Mouse (Mus musculus) intestine, postnatal 0 days (tissue): ENCODE data around the gene Vipr1. TPM values are rescaled to one million over a fixed set of nuclear protein-coding genes. Genes with fewer than 3 reads are reported as not detected.
A peak's percentile ranks its signal among the peaks of the same experiment; 100 is the strongest.

ENCODE experiments used
- ATAC-seq: fragments of 200-750 bp; cut with Nextera tagmentation; 2 replicates; pipeline ENCODE4 v1.8.0; 2017; ENCODE audit warnings: mild to moderate bottlenecking, moderate TSS enrichment, moderate library complexity
- H3K27ac ChIP-seq: fragments of 300-500 bp; sonication (generic); 2 replicates; pipeline ENCODE4 v1.5.1; 2014; ENCODE audit warnings: mild to moderate bottlenecking, low read depth, low read length, moderate library complexity
- H3K27me3 ChIP-seq: fragments of 300-500 bp; sonication (generic); replicated peaks from 2 replicates; pipeline ENCODE4 v1.6.1; 2014; ENCODE audit warnings: low read length, mixed read lengths; ENCODE audit not compliant: control insufficient read depth, insufficient read depth
- H3K36me3 ChIP-seq: fragments of 300-500 bp; sonication (generic); 2 replicates; pipeline ENCODE4 v1.6.1; 2014; ENCODE audit warnings: mild to moderate bottlenecking, moderate library complexity; ENCODE audit not compliant: control insufficient read depth, insufficient read depth
- H3K4me1 ChIP-seq: fragments of 300-500 bp; sonication (generic); replicated peaks from 2 replicates; pipeline ENCODE4 v1.6.1; 2014; ENCODE audit warnings: antibody characterized with exemption, low read length, mixed read lengths; ENCODE audit not compliant: control insufficient read depth, insufficient read depth
- H3K4me2 ChIP-seq: fragments of 300-500 bp; sonication (generic); replicated peaks from 2 replicates; pipeline ENCODE4 v1.6.1; 2014; ENCODE audit warnings: low read depth, mild to moderate bottlenecking, moderate library complexity
- H3K4me3 ChIP-seq: fragments of 300-500 bp; sonication (generic); 2 replicates; pipeline ENCODE4 v1.5.1; 2014; ENCODE audit warnings: low read depth, low read length
- H3K9ac ChIP-seq: fragments of 300-500 bp; sonication (generic); 2 replicates; pipeline ENCODE4 v1.6.1; 2014; ENCODE audit warnings: mild to moderate bottlenecking, low read depth, low read length
- H3K9me3 ChIP-seq: fragments of 300-500 bp; sonication (generic); 2 replicates; pipeline ENCODE4 v1.6.1; 2016; ENCODE audit warnings: mixed run types; ENCODE audit not compliant: control insufficient read depth
- CTCF ChIP-seq: sonication (generic); IDR thresholded peaks from 2 replicates; pipeline ENCODE4 v1.5.1; 2016; ENCODE audit warnings: low read depth, mild to moderate bottlenecking, control low read depth, antibody characterized with exemption, moderate library complexity
- WGBS: fragments of 180-500 bp; shearing (Covaris S2); extraction: QIAGEN DNeasy Blood & Tissue Kit; methylation state at CpG from one replicate; pipeline ENCODE4 v1.1.7; 2014; 5-methylcytosine and 5-hydroxymethylcytosine counted together
- polyA plus RNA-seq: library from polyadenylated mRNA; unstranded; fragments of >200 nt; fragmentation: Nextera tagmentation; extraction: Ambion mirVana; gene quantifications from 2 replicates; pipeline ENCODE4 v1.2.1, GENCODE M21; 2015

The Vipr1 gene
- polyA plus RNA-seq, 1 experiment from 2014 or later = 22.8 TPM

DNA sequence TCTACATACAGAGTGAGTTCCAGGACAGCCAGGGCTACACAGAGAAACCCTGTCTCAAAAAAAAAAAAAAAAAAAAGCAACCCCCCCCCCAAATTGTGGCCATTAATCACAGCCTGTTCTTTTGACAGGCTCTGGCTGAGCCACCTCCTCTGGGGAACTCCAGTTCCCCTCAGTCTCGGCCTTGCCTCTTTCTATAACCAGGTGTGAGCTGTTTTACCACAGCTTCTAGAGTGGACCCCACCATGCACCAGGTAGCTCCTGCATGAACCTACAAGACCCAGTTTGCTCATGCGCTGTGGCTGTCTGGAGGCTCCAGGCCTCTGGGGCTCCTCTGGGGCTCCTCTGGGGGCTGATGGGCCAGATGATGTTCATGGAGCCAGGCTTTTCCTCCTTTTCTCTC is 33.0 kb downstream of the Vipr1 start:
- no peak overlapping the region for H3K4me2 ChIP-seq
- no peak overlapping the region for H3K9ac ChIP-seq
- H3K4me1 ChIP-seq = no peaks in the 10 kb centered on the region
- H3K9me3 ChIP-seq = no peaks in the 10 kb centered on the region
- TF ChIP-seq CTCF = no peak
- no peaks in the 10 kb centered on the region for H3K36me3 ChIP-seq
- no peak for ATAC-seq
- 85% methylated on average over 2 of the region's 2 CpGs for WGBS
- no peaks in the 10 kb centered on the region for H3K27me3 ChIP-seq
- H3K4me3 ChIP-seq = no peak overlapping the region
- no peak overlapping the region for H3K27ac ChIP-seq

GRCm38 (mm10) chr9:121677069-121677468 is 34.6 kb downstream of the Vipr1 start:
- WGBS = 38% methylated on average over 4 of the region's 4 CpGs
- Histone ChIP-seq H3K4me2 (no peak overlapping the region), H3K27me3 (no peaks in the 10 kb centered on the region), H3K9ac (no peak overlapping the region), H3K4me3 (no peak overlapping the region), H3K27ac (no peak overlapping the region), H3K36me3 (peaks cover 6% of the 10 kb centered on the region; the same call in 1 of the 2 replicates), H3K9me3 (no peaks in the 10 kb centered on the region), H3K4me1 (no peaks in the 10 kb centered on the region)
- ATAC-seq = no peak
- no peak for TF ChIP-seq CTCF

- H3K9ac ChIP-seq = no peak overlapping the region
- H3K27ac ChIP-seq = no peak overlapping the region
- H3K4me3 ChIP-seq = no peak overlapping the region
- no peaks in the 10 kb centered on the region for H3K4me1 ChIP-seq
- no peak for TF ChIP-seq CTCF
- no peak for ATAC-seq
- no peaks in the 10 kb centered on the region for H3K27me3 ChIP-seq
- H3K4me2 ChIP-seq = no peak overlapping the region
- WGBS = 44% methylated on average over 8 of the region's 8 CpGs
- H3K9me3 ChIP-seq = no peaks in the 10 kb centered on the region
- H3K36me3 ChIP-seq = peaks cover 9% of the 10 kb centered on the region; the same call in 1 of the 2 replicates
Measured at GRCm38 (mm10) chr9:121677476-121677875, 35.0 kb downstream of the Vipr1 start.

DNA sequence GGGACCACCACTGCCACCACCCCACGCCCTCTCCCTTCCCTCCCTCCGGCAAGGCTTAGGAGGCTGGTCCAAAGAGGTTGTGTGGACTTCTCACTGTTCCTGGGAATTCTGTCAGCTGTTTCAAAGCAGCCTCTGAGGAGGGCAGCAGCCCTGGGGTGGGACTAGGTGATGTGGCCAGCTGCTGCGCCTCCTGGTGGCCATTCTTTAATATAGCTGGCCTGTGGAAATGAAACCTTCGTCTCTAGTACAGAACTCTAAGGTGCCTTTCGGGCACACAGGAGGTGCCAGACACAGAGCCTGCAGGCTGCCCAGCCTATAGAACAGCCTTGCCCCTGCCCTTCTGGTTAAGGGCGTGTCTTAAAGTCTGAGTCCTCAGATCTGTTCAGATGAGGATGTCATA is 37.0 kb downstream of the Vipr1 start:
- Histone ChIP-seq H3K9me3 (no peaks in the 10 kb centered on the region), H3K9ac (no peak overlapping the region), H3K4me2 (no peak overlapping the region), H3K4me3 (no peak overlapping the region), H3K27me3 (no peaks in the 10 kb centered on the region), H3K36me3 (peaks cover 20% of the 10 kb centered on the region; the same call in 1 of the 2 replicates), H3K4me1 (no peaks in the 10 kb centered on the region), H3K27ac (no peak overlapping the region)
- peak; percentile 91 for TF ChIP-seq CTCF
- ATAC-seq = peak; percentile 69
- 27% methylated on average over 6 of the region's 6 CpGs for WGBS

- Histone ChIP-seq H3K36me3 (peaks cover 36% of the 10 kb centered on the region), H3K27me3 (no peaks in the 10 kb centered on the region), H3K4me1 (no peaks in the 10 kb centered on the region), H3K9me3 (no peaks in the 10 kb centered on the region), H3K27ac (no peak overlapping the region), H3K4me2 (no peak overlapping the region), H3K9ac (no peak overlapping the region), H3K4me3 (no peak overlapping the region)
- ATAC-seq = no peak
- WGBS = 69% methylated on average over 8 of the region's 8 CpGs
- TF ChIP-seq CTCF = no peak
Measured at GRCm38 (mm10) chr9:121681191-121681590, 38.7 kb downstream of the Vipr1 start.

DNA sequence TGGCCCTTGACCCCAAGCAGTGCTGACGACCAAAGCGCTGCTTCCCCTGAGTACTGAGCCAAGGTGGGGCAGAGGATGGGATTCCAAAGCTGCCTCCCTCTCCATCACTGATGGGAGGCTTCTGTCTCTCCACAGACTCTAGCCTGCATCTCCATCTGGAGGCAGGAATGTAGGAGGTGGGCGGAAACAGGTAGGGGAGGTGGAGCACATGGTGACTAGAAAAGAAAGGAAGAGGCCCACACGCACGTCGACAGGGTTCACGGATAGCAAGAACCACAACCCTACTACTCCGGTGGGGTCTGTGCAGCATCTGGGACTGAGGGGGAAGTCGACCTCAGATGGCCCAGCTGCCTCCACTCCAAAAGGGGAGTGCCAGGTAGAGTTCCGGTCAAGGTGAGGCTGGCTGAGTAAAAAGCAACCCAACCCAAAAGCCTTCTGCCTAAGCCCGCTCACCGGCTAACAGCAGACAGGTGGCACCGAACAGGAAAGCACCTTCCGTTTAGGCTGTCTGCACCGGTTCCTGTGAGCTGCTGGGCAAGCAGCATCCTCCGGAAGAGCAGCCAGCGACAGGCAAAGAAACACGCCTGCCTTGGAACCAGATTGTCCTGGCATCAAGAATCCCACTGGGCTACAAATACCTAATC is 39.6 kb downstream of the Vipr1 start:
- H3K9ac ChIP-seq = no peak overlapping the region
- ATAC-seq = no peak
- peaks cover 44% of the 10 kb centered on the region for H3K36me3 ChIP-seq
- WGBS = 79% methylated on average over 18 of the region's 18 CpGs
- no peaks in the 10 kb centered on the region for H3K27me3 ChIP-seq
- H3K4me3 ChIP-seq = no peak overlapping the region
- no peak overlapping the region for H3K4me2 ChIP-seq
- TF ChIP-seq CTCF = no peak
- H3K4me1 ChIP-seq = no peaks in the 10 kb centered on the region
- H3K9me3 ChIP-seq = no peaks in the 10 kb centered on the region
- no peak overlapping the region for H3K27ac ChIP-seq

DNA sequence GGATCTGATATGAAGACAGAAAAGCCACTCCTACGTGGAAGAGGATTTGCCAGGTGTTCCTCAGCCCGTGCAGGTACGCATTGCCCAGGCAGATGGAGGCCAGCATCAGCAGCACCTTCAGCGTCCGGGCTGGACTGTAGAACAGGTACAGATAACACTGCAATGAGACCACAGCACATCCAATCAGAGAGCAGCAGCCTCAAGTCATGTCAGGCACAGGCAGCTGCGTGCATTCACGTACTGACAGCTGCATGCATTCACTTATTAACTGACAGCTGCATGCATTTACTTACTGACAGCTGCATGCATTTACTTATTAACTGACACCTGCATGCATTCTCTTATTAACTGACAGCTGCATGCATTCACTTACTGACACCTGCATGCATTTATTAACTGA is 42.2 kb downstream of the Vipr1 start:
- no peaks in the 10 kb centered on the region for H3K27me3 ChIP-seq

More for the DNA sequence above, 42.2 kb downstream of the Vipr1 start:
- WGBS = 56% methylated on average over 7 of the region's 7 CpGs
- Histone ChIP-seq H3K4me1 (no peaks in the 10 kb centered on the region), H3K4me2 (no peak overlapping the region), H3K27ac (no peak overlapping the region), H3K9ac (no peak overlapping the region), H3K4me3 (no peak overlapping the region), H3K36me3 (peaks cover 62% of the 10 kb centered on the region), H3K9me3 (no peaks in the 10 kb centered on the region)
- no peak for ATAC-seq
- no peak for TF ChIP-seq CTCF
